Mouse (Mus musculus): ENCODE measurements at regions not wholly inside any gene's neighbourhood (a gene's known extent, or its start where the extent isn't known, plus 50 kb on each side); places are given as distances from the start of the nearest gene placed in this dataset.

DNA sequence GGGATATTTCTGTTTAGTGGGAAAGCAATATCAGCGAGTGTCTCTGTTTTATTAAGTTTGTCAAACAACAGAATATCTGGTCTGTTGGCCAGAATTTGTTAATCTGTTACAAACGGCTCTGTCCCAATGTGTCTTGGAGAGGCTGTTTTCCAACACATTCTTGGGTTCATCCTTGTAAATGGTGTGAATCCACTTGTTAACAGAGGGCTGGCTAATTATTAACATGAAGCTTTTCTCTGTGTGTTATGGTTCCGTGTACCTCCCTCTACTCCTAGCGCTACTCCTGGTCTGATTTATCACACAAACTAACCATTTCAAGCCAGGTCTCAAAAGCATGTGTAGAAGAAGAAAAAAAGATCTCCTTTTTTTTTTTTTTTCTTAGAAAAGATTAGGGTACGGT, 60.4 kb downstream of the Pou3f3 start:
- TF ChIP-seq CTCF (IDR thresholded peaks at IDR 0.05; ENCODE audit: control insufficient read depth, insufficient read depth, insufficient replicate concordance, low read depth, low read length) (no peak), POLR2A (IDR thresholded peaks at IDR 0.05; ENCODE audit: control insufficient read depth, low read depth, low read length) (no peak)
